Mouse (Mus musculus): ENCODE measurements around the gene Galntl6.

DNA sequence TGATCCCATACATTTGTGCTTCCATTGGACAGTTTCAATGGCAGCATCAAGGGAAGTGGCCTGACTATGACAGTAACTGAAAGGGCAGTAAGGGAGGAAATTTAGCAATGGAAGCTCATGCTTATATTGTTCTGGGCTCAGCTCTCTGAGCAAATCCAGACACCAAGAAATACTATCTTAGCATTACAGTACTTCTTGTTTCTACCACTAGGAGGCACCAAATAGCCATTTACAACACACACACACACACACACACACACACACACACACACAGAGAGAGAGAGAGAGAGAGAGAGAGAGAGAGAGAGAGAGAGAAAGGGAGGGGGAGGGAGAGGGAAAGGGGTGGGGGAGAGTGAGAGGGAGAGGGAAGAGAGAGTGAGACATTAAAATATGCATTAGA is 1023.6 kb downstream of the Galntl6 start:
- no peak for TF ChIP-seq CHD2 (IDR thresholded peaks at IDR 0.05; ENCODE audit: low read depth, low read length)
- TF ChIP-seq ZNF384 (IDR thresholded peaks at IDR 0.05; ENCODE audit: low read depth, low read length): no peak
- TF ChIP-seq ZC3H11A (IDR thresholded peaks at IDR 0.05; ENCODE audit: borderline replicate concordance, low read depth, low read length): no peak

All from ES-E14 (cell line).